ENCODE assay signal across 8 mouse cellular contexts in the genomic region with DNA sequence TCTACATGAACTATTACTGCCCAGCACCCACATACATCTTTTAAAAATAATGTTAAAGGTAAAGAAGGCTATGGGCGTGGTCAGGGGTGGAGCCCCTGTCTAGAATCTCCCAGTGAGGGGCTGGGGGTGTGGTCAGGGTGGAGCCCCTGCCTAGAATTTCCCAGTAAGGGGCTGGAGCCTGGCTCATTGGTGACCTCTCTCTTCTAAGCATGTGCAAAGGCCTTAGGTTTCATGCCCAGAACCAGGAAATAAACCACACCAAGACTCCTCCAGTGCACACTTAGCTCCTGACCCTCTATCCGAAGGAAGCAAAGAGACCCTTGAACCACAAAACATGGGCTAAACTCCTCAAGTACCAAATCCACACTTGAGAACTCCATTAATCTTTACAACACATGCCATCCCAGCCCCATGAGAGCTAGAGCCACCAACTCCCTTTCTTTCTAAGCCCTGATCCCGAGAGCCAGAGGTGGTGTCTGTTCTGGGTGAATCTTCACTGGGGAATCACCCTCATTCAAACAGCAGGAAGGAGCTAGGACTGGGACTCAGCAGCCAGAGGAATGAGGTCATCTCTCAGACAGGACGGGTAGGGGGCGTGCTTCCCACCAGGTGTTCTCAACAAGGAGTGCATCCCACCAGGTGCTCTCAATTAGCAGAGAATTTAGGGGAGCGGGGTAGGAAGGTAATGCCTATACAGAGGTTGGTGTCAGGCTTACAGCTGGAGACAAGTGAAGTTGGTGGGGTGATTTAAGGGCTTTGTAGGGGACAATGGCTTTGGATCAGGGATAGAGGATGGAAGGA. TPM values are rescaled to one million over a fixed set of nuclear protein-coding genes. Genes with fewer than 3 reads are reported as not detected.
A peak's percentile ranks its signal among the peaks of the same experiment; 100 is the strongest.
DNase-seq lines count a peak whose midpoint lies in the region; ATAC-seq and TF ChIP-seq lines count a peak whose summit lies in the region.

No protein-coding gene starts in this region.

- WGBS in embryonic facial prominence, embryonic 12.5 days = 31% methylated on average over 6 of the region's 6 CpGs
- WGBS in intestine, postnatal 0 days = 17% methylated on average over 6 of the region's 6 CpGs
- 39% methylated on average over 6 of the region's 6 CpGs for WGBS in olfactory bulb, adult 2 months

- TF ChIP-seq POLR2A in olfactory bulb, adult 2 months (IDR thresholded peaks at IDR 0.05; ENCODE audit: insufficient read depth, low read depth, low read length) = no peak

- peak overlapping the region; percentile 79 for H3K4me2 ChIP-seq in embryonic facial prominence, embryonic 12.5 days (replicated peaks)
- H3K4me2 ChIP-seq in intestine, postnatal 0 days (replicated peaks; ENCODE audit: low read depth) = peak overlapping the region; percentile 93

- H3K36me3 ChIP-seq in embryonic facial prominence, embryonic 12.5 days = peaks cover 31% of the 10 kb centered on the region
- peaks cover 31% of the 10 kb centered on the region for H3K36me3 ChIP-seq in intestine, postnatal 0 days (ENCODE audit: control insufficient read depth, insufficient read depth)

- H3K27ac ChIP-seq in embryonic facial prominence, embryonic 12.5 days = peak overlapping the region; percentile 75; the same call in 1 of the 2 replicates
- no peak overlapping the region; the same call in 1 of the 2 replicates for H3K27ac ChIP-seq in intestine, postnatal 0 days (ENCODE audit: low read depth, low read length)
- no peak overlapping the region for H3K27ac ChIP-seq in olfactory bulb, adult 2 months (ENCODE audit: insufficient read depth, low read depth, low read length)

- H3K4me3 ChIP-seq in embryonic facial prominence, embryonic 12.5 days = peak overlapping the region; percentile 85
- H3K4me3 ChIP-seq in intestine, postnatal 0 days (ENCODE audit: low read depth, low read length) = peak overlapping the region; percentile 86
- H3K4me3 ChIP-seq in olfactory bulb, adult 2 months (ENCODE audit: insufficient read depth, low read depth, low read length) = 0 out of 2 replicates have a peak overlapping the region, but pooled peaks have one; percentile 91

- H3K27me3 ChIP-seq in embryonic facial prominence, embryonic 12.5 days = no peaks in the 10 kb centered on the region
- H3K27me3 ChIP-seq in intestine, postnatal 0 days (replicated peaks; ENCODE audit: control insufficient read depth, insufficient read depth, low read length) = no peaks in the 10 kb centered on the region

- peak; percentile 31; the same call in 1 of the 2 replicates for TF ChIP-seq CTCF in intestine, postnatal 0 days (IDR thresholded peaks at IDR 0.05; ENCODE audit: low read depth)
- TF ChIP-seq CTCF in olfactory bulb, adult 2 months (IDR thresholded peaks at IDR 0.05; ENCODE audit: insufficient read depth, low read depth, low read length) = no peak

- no peaks in the 10 kb centered on the region for H3K9me3 ChIP-seq in embryonic facial prominence, embryonic 12.5 days
- H3K9me3 ChIP-seq in intestine, postnatal 0 days (ENCODE audit: control insufficient read depth) = no peaks in the 10 kb centered on the region

- peak overlapping the region; percentile 96 for H3K9ac ChIP-seq in embryonic facial prominence, embryonic 12.5 days
- 0 out of 2 replicates have a peak overlapping the region, but pooled peaks have one; percentile 91 for H3K9ac ChIP-seq in intestine, postnatal 0 days (ENCODE audit: low read depth, low read length)

- ATAC-seq in embryonic facial prominence, embryonic 12.5 days (ENCODE audit: insufficient number of reproducible peaks, insufficient read depth, low FRiP score, low TSS enrichment) = no peak
- ATAC-seq in intestine, postnatal 0 days = no peak

- H3K4me1 ChIP-seq in embryonic facial prominence, embryonic 12.5 days = peaks cover 22% of the 10 kb centered on the region
- H3K4me1 ChIP-seq in intestine, postnatal 0 days (replicated peaks; ENCODE audit: control insufficient read depth, insufficient read depth, low read length) = peaks cover 11% of the 10 kb centered on the region
- H3K4me1 ChIP-seq in olfactory bulb, adult 2 months (ENCODE audit: control insufficient read depth, insufficient read depth, low read length) = peaks cover 20% of the 10 kb centered on the region

- DNase-seq in spleen, postnatal 10 days (ENCODE audit: low spot score in 2 of 2) = peak; percentile 70 to 72
- DNase-seq in spleen, adult 12 weeks (ENCODE audit: low spot score) = no peak
- no peak for DNase-seq in urinary bladder, adult 18-20 months (ENCODE audit: low spot score in 2 of 2)
- DNase-seq in layer of hippocampus, adult 8-10 months (ENCODE audit: low spot score in 2 of 2) = no peak
- no peak for DNase-seq in cerebellum, postnatal 36 days

RNA-seq across cellular contexts. Expression of a gene that starts 1.6 kb away (rescaled TPM):
- polyA plus RNA-seq in embryonic facial prominence, embryonic 12.5 days (2016; fragmentation: Nextera tagmentation; extraction: Ambion mirVana) = 140 and 143 TPM in 2 replicates
- polyA plus RNA-seq in intestine, postnatal 0 days (2015; fragmentation: Nextera tagmentation; extraction: Ambion mirVana) = 40.8 and 45.2 TPM in 2 replicates
- not detected in 2 replicates for polyA plus RNA-seq in olfactory bulb, adult 2 months (2012; ENCODE audit: insufficient read depth, insufficient read length, low replicate concordance, missing spikeins)
- 10 to 100 TPM; 64.6 to 72.1 (median 67.2) TPM for total RNA-seq in layer of hippocampus, adult 8-10 months (2022)

RNA-seq across cellular contexts. Expression of a gene that starts 7.5 kb away (rescaled TPM):
- polyA plus RNA-seq in embryonic facial prominence, embryonic 12.5 days (2016; fragmentation: Nextera tagmentation; extraction: Ambion mirVana) = 73.6 and 77.0 TPM in 2 replicates
- polyA plus RNA-seq in intestine, postnatal 0 days (2015; fragmentation: Nextera tagmentation; extraction: Ambion mirVana) = 54.0 and 59.4 TPM in 2 replicates
- polyA plus RNA-seq in olfactory bulb, adult 2 months (2012; ENCODE audit: insufficient read depth, insufficient read length, low replicate concordance, missing spikeins) = not detected in 2 replicates
- 10 to 100 TPM; 64.3 to 78.5 (median 72.6) TPM for total RNA-seq in layer of hippocampus, adult 8-10 months (2022)

RNA-seq across cellular contexts. Expression of a gene that starts 7.5 kb away (rescaled TPM):
- polyA plus RNA-seq in embryonic facial prominence, embryonic 12.5 days (2016; fragmentation: Nextera tagmentation; extraction: Ambion mirVana) = 2.9 and 4.1 TPM in 2 replicates
- 0.76 and 1.1 TPM in 2 replicates for polyA plus RNA-seq in intestine, postnatal 0 days (2015; fragmentation: Nextera tagmentation; extraction: Ambion mirVana)
- polyA plus RNA-seq in olfactory bulb, adult 2 months (2012; ENCODE audit: insufficient read depth, insufficient read length, low replicate concordance, missing spikeins) = not detected in 2 replicates
- 1 to 10 TPM; 2.7 to 5.5 (median 4.5) TPM for total RNA-seq in layer of hippocampus, adult 8-10 months (2022)

RNA-seq across cellular contexts. Expression of a gene that starts 11.1 kb away (rescaled TPM):
- polyA plus RNA-seq in embryonic facial prominence, embryonic 12.5 days (2016; fragmentation: Nextera tagmentation; extraction: Ambion mirVana) = 0.73 and 0.82 TPM in 2 replicates
- polyA plus RNA-seq in intestine, postnatal 0 days (2015; fragmentation: Nextera tagmentation; extraction: Ambion mirVana) = 0.85 and 1.5 TPM in 2 replicates
- polyA plus RNA-seq in olfactory bulb, adult 2 months (2012; ENCODE audit: insufficient read depth, insufficient read length, low replicate concordance, missing spikeins) = not detected in 2 replicates
- 1 to 10 TPM; 1.0 to 3.2 (median 1.4) TPM for total RNA-seq in layer of hippocampus, adult 8-10 months (2022)

RNA-seq across cellular contexts. Expression of a gene that starts 12.0 kb away (rescaled TPM):
- polyA plus RNA-seq in embryonic facial prominence, embryonic 12.5 days (2016; fragmentation: Nextera tagmentation; extraction: Ambion mirVana) = 2.0 and 3.8 TPM in 2 replicates
- 0.31 TPM in 1 of 2 replicates, not detected in the other for polyA plus RNA-seq in intestine, postnatal 0 days (2015; fragmentation: Nextera tagmentation; extraction: Ambion mirVana)
- polyA plus RNA-seq in olfactory bulb, adult 2 months (2012; ENCODE audit: insufficient read depth, insufficient read length, low replicate concordance, missing spikeins) = not detected in 2 replicates
- 1 to 10 TPM; 2.9 to 9.7 (median 4.2) TPM for total RNA-seq in layer of hippocampus, adult 8-10 months (2022)

Comparison
In these comparisons a context has a peak if more than half of its experiments do, and no peak if none do; other contexts are left out.
1. DNase-seq: peak in spleen, postnatal 10 days (2 of 2); none in spleen, adult 12 weeks (single experiment), urinary bladder, adult 18-20 months (0 of 2), layer of hippocampus, adult 8-10 months (0 of 2) and cerebellum, postnatal 36 days (0 of 2).
2. RNA of a gene that starts 7.5 kb away (polyA plus RNA-seq): 73.6 to 77.0 TPM in embryonic facial prominence, embryonic 12.5 days and 54.0 to 59.4 TPM in intestine, postnatal 0 days; not detected in olfactory bulb, adult 2 months; every median in the first group is over 10 times any median in the second.
3. Peak in every context shown above with its lines, with median percentiles within 50 percentile points of each other: H3K4me3 ChIP-seq.